Mouse (Mus musculus) forebrain, embryonic 16.5 days (tissue): ENCODE results near the gene Mmp8. TPM values are rescaled to one million over a fixed set of nuclear protein-coding genes. Genes with fewer than 3 reads are reported as not detected.

Experiments
- ATAC-seq: fragments of 200-750 bp; cut with Nextera tagmentation; 2 replicates; pipeline ENCODE4 v1.8.0; 2017; ENCODE audit warnings: mild to moderate bottlenecking, moderate library complexity
- H3K27ac ChIP-seq: fragments of 300-500 bp; sonication (generic); 2 replicates; pipeline ENCODE4 v1.5.1; 2014; ENCODE audit warnings: low read length, control low read depth
- H3K27me3 ChIP-seq: fragments of 300-500 bp; sonication (generic); replicated peaks from 2 replicates; pipeline ENCODE4 v1.6.1; 2014; ENCODE audit warnings: low read length; ENCODE audit not compliant: control insufficient read depth, insufficient read depth
- H3K36me3 ChIP-seq: fragments of 300-500 bp; sonication (generic); 2 replicates; pipeline ENCODE4 v1.6.1; 2014; ENCODE audit not compliant: control insufficient read depth, insufficient read depth
- H3K4me1 ChIP-seq: fragments of 300-500 bp; sonication (generic); replicated peaks from 2 replicates; pipeline ENCODE4 v1.6.1; 2014; ENCODE audit warnings: low read length; ENCODE audit not compliant: control insufficient read depth, insufficient read depth
- H3K4me2 ChIP-seq: fragments of 300-500 bp; sonication (generic); 2 replicates; pipeline ENCODE4 v1.6.1; 2014; ENCODE audit warnings: mild to moderate bottlenecking, low read length, control low read depth
- H3K4me3 ChIP-seq: fragments of 300-500 bp; sonication (generic); replicated peaks from 2 replicates; pipeline ENCODE4 v1.5.1; 2014; ENCODE audit warnings: mild to moderate bottlenecking, low read length, control low read depth
- H3K9ac ChIP-seq: fragments of 300-500 bp; sonication (generic); replicated peaks from 2 replicates; pipeline ENCODE4 v1.6.1; 2014; ENCODE audit warnings: low read depth, low read length, control low read depth
- H3K9me3 ChIP-seq: fragments of 300-500 bp; sonication (generic); 2 replicates; pipeline ENCODE4 v1.6.1; 2016; ENCODE audit warnings: low read length; ENCODE audit not compliant: control insufficient read depth
- WGBS: fragments of 180-500 bp; shearing (Covaris S2); extraction: QIAGEN DNeasy Blood & Tissue Kit; methylation state at CpG from one replicate; pipeline ENCODE4 v1.1.7; 2014; 5-methylcytosine and 5-hydroxymethylcytosine counted together
- polyA plus RNA-seq: library from polyadenylated mRNA; unstranded; fragments of >200 nt; fragmentation: Nextera tagmentation; extraction: Ambion mirVana; gene quantifications from 2 replicates; pipeline ENCODE4 v1.2.1, GENCODE M21; 2015

The Mmp8 gene
- polyA plus RNA-seq, 1 experiment from 2014 or later = not detected

- WGBS = 94% methylated on average over 2 of the region's 2 CpGs
- Histone ChIP-seq H3K4me3 (no peak overlapping the region), H3K27ac (no peak overlapping the region), H3K27me3 (no peaks in the 10 kb centered on the region), H3K9ac (no peak overlapping the region), H3K9me3 (no peaks in the 10 kb centered on the region), H3K4me1 (no peaks in the 10 kb centered on the region), H3K36me3 (no peaks in the 10 kb centered on the region), H3K4me2 (no peak overlapping the region)
- ATAC-seq = no peak
Measured at GRCm38 (mm10) chr9:7577371-7577770, 19.1 kb downstream of the Mmp8 start.

DNA sequence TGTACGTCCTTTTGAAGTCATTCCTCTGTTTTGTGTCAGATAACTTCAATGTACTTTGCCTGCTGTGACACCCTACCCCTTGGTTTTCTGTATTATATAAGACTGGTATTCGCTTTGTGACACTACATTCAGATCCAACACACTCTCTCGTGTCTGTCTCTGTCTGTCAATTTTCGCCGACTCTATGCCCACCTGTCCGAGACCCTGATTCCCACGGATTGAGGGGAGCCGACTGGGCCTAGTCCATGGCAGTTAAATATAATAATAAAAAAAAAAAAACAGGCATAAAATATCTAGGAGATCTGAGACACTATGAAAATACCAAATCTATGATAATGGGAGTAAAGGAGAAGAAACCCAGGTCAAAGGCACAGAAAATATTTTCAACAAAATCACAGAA is 31.8 kb downstream of the Mmp8 start:
- no peaks in the 10 kb centered on the region for H3K27me3 ChIP-seq
- H3K9me3 ChIP-seq = no peaks in the 10 kb centered on the region
- no peak overlapping the region for H3K9ac ChIP-seq
- no peak overlapping the region for H3K4me3 ChIP-seq
- H3K4me1 ChIP-seq = peaks cover 4% of the 10 kb centered on the region
- H3K27ac ChIP-seq = no peak overlapping the region
- ATAC-seq = no peak
- H3K36me3 ChIP-seq = no peaks in the 10 kb centered on the region
- WGBS = 74% methylated on average over 8 of the region's 8 CpGs
- H3K4me2 ChIP-seq = no peak overlapping the region

DNA sequence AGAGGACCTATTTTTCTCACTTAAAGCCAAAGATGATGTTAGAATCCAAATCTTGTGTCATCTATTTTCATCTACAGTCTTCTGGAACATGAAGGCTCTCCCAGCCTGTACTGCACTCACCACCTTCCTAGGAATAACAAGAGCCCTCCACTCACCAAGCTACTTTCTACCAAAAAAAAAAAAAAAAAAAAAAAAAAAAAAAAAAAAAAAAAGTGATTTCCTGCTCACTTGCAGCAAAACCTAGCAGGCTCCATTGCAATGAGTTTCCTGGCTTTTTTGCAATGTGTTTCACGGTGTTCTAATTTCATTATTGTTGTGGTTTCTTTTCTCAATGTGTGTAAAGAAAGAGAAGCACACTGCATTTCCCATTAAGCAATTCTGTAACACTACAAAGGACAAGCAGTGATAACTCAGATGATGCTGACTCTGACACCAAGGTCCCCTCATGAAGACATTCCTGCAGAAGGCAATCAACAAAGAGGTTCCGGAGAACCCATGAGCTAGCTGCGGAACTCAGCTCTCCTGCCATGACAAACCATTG is 35.1 kb downstream of the Mmp8 start:
- peaks cover 5% of the 10 kb centered on the region for H3K4me1 ChIP-seq
- no peaks in the 10 kb centered on the region for H3K36me3 ChIP-seq
- no peak overlapping the region for H3K9ac ChIP-seq
- no peak overlapping the region for H3K27ac ChIP-seq
- no peaks in the 10 kb centered on the region for H3K9me3 ChIP-seq
- no peak overlapping the region for H3K4me2 ChIP-seq
- 98% methylated on average over 3 of the region's 3 CpGs for WGBS
- no peak overlapping the region for H3K4me3 ChIP-seq
- H3K27me3 ChIP-seq = no peaks in the 10 kb centered on the region
- no peak for ATAC-seq

DNA sequence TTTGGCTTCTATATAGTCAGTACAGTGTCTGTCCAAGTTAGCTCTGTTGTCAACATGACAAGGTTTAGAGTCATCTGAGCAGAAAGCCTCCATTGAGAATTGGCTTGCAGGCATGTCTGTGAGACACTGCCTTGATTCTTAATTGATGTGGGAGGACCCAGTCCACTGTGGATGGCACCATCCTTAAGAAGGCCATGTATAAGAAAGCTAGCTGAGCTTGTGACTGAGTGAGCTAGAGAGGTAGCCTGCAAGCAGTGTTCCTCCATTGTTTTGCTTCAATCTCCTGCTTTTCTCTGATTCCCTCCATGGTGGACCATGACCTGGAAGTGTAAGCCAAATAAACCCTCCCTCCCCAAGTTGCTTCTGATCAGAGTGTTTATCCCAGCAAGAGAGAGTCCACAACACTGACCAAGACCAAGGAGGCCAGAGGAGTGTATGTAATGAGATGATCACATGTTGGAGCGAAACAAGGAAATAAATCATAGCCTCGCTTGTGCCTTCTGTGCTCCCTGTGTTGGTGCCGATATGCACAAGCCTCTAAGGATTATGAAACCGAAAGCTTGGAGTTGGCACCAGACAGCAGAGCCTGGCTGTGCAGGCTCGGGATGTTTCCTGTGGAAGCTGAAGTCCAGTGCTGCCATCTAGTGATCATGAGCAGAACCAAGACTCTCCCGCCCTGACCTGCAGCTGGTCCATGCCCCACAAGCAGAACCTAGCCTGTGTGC is 36.7 kb downstream of the Mmp8 start:
- no peaks in the 10 kb centered on the region for H3K36me3 ChIP-seq
- H3K9ac ChIP-seq = peak overlapping the region; percentile 54
- H3K4me1 ChIP-seq = peaks cover 5% of the 10 kb centered on the region
- peak; percentile 99 for ATAC-seq
- H3K4me3 ChIP-seq = peak overlapping the region; percentile 36
- whole genome bisulfite sequencing = 15% methylated on average over 6 of the region's 6 CpGs
- H3K27ac ChIP-seq = no peak overlapping the region
- no peaks in the 10 kb centered on the region for H3K27me3 ChIP-seq
- no peaks in the 10 kb centered on the region for H3K9me3 ChIP-seq
- H3K4me2 ChIP-seq = peak overlapping the region; percentile 51

DNA sequence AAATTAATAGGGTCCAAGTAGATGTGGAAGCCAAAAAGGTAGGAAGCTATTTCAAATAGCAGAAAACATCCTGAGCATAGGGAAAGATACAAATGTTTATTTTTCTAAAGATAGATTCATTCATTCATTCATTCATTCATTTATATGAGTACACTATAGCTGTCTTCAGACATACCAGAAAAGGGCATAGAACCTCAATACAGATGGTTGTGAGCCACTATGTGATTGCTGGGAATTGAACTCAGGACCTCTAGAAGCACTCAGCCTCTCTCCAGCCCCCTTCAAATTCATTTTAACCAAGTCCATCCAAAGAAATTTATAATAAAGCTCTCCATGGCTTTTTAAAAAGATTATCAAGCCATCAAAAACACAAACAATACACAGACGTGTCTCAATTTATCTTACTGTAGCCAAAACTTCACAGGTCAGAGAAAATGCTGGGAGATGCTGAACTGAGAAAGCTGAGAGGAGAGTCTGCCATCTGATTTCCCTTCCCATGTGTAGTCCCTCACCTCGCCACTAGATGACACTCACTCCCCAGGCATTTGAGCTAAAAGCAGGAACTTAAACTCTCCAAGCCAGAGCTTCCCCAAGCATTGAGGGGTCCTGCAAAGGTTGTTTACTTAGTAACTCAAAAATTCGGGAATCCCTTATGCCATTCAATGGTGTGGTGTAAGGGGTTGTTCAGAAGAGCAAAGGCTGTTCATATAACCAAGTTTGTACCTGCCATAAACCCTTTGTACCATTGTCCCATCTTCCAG is 44.9 kb downstream of the Mmp8 start:
- WGBS = 6% methylated on average over 3 of the region's 3 CpGs
- Histone ChIP-seq H3K36me3 (no peaks in the 10 kb centered on the region), H3K4me1 (no peaks in the 10 kb centered on the region), H3K4me3 (no peak overlapping the region), H3K9me3 (no peaks in the 10 kb centered on the region), H3K27ac (no peak overlapping the region), H3K4me2 (no peak overlapping the region), H3K9ac (no peak overlapping the region), H3K27me3 (no peaks in the 10 kb centered on the region)
- ATAC-seq = peak; percentile 78

GRCm38 (mm10) chr9:7604005-7604404 is 45.7 kb downstream of the Mmp8 start:
- Histone ChIP-seq H3K4me3 (no peak overlapping the region), H3K9me3 (no peaks in the 10 kb centered on the region), H3K4me2 (no peak overlapping the region), H3K36me3 (no peaks in the 10 kb centered on the region), H3K27me3 (no peaks in the 10 kb centered on the region), H3K9ac (no peak overlapping the region), H3K4me1 (no peaks in the 10 kb centered on the region), H3K27ac (no peak overlapping the region)
- WGBS = 80% methylated on average over 6 of the region's 6 CpGs
- ATAC-seq = no peak

DNA sequence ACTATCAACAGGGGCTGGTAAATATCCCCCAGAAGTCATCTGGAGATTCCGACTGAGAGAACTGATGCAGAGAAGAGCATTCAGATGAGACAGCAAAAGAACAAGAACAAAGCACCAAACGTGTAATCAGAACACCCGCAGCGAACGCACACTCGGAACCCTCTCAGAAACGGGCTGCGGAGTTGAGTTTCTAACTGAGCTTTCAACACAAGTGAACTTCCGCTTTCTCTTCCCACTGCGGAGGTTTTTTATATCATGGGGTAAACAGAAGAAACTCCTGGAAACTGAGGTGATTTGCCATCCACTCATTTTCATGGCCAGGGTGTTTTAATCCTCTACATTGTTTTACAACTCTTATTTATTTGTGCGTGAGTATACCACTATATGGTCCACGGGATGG is 47.4 kb downstream of the Mmp8 start:
- Histone ChIP-seq H3K4me3 (no peak overlapping the region), H3K27ac (no peak overlapping the region), H3K27me3 (no peaks in the 10 kb centered on the region), H3K9ac (no peak overlapping the region), H3K4me1 (no peaks in the 10 kb centered on the region), H3K9me3 (no peaks in the 10 kb centered on the region), H3K36me3 (no peaks in the 10 kb centered on the region), H3K4me2 (no peak overlapping the region)
- ATAC-seq = no peak
- WGBS = 87% methylated on average over 12 of the region's 12 CpGs

Other genes with a start within 250 kb of the Mmp8 start
- not detected in 2 replicates for gene Mmp12, start 214.1 kb upstream of the Mmp8 start, polyA plus RNA-seq
- gene Mmp1b, start 170.4 kb upstream of the Mmp8 start, polyA plus RNA-seq = not detected in 2 replicates
- not detected in 2 replicates for gene Mmp3, start 112.6 kb upstream of the Mmp8 start, polyA plus RNA-seq
- gene Mmp10, start 56.1 kb upstream of the Mmp8 start, polyA plus RNA-seq = not detected in 2 replicates
- not detected in 2 replicates for gene Mmp27, start 12.9 kb downstream of the Mmp8 start, polyA plus RNA-seq
- gene Mmp20, start 69.8 kb downstream of the Mmp8 start, polyA plus RNA-seq = not detected in 2 replicates
- not detected in 2 replicates for gene Mmp7, start 133.6 kb downstream of the Mmp8 start, polyA plus RNA-seq
- 23.0 and 31.0 TPM in 2 replicates for gene Tmem123, start 205.6 kb downstream of the Mmp8 start, polyA plus RNA-seq